Mouse (Mus musculus): ENCODE results near the gene Slc39a11. TPM values are rescaled to one million over a fixed set of nuclear protein-coding genes. Genes with fewer than 3 reads are reported as not detected.

Gene Slc39a11
- polyA plus RNA-seq, 1 experiment from 2014 or later = 23.5 TPM

GRCm38 (mm10) chr11:113253169-113253568, 396.7 kb downstream of the Slc39a11 start:
- Histone ChIP-seq H3K4me1 (ENCODE audit: control insufficient read depth, insufficient read depth, low read length) (no peaks in the 10 kb centered on the region), H3K36me3 (ENCODE audit: control insufficient read depth, insufficient read depth, low read length) (no peaks in the 10 kb centered on the region), H3K27me3 (ENCODE audit: control insufficient read depth, insufficient read depth, low read length) (no peaks in the 10 kb centered on the region), H3K9ac (replicated peaks; ENCODE audit: low read depth, low read length) (no peak overlapping the region), H3K27ac (ENCODE audit: low read depth, low read length) (no peak overlapping the region), H3K9me3 (ENCODE audit: control insufficient read depth, low read length) (no peaks in the 10 kb centered on the region), H3K4me2 (ENCODE audit: low read depth, low read length) (no peak overlapping the region), H3K4me3 (ENCODE audit: low read depth, low read length) (no peak overlapping the region)
- no peak for ATAC-seq (ENCODE audit: low read depth)
- WGBS = 91% methylated on average over 4 of the region's 4 CpGs

GRCm38 (mm10) chr11:113251172-113251571, 398.7 kb downstream of the Slc39a11 start:
- Histone ChIP-seq H3K4me2 (ENCODE audit: low read depth, low read length) (no peak overlapping the region), H3K9me3 (ENCODE audit: control insufficient read depth, low read length) (no peaks in the 10 kb centered on the region), H3K27me3 (ENCODE audit: control insufficient read depth, insufficient read depth, low read length) (no peaks in the 10 kb centered on the region), H3K9ac (replicated peaks; ENCODE audit: low read depth, low read length) (no peak overlapping the region), H3K27ac (ENCODE audit: low read depth, low read length) (no peak overlapping the region), H3K4me3 (ENCODE audit: low read depth, low read length) (no peak overlapping the region), H3K36me3 (ENCODE audit: control insufficient read depth, insufficient read depth, low read length) (no peaks in the 10 kb centered on the region), H3K4me1 (ENCODE audit: control insufficient read depth, insufficient read depth, low read length) (no peaks in the 10 kb centered on the region)
- 93% methylated on average over 7 of the region's 7 CpGs for WGBS
- no peak for ATAC-seq (ENCODE audit: low read depth)

- no peak overlapping the region for H3K4me2 ChIP-seq (ENCODE audit: low read depth, low read length)
- WGBS = 78% methylated on average over 9 of the region's 9 CpGs
- H3K4me3 ChIP-seq (ENCODE audit: low read depth, low read length) = no peak overlapping the region
- no peak overlapping the region for H3K9ac ChIP-seq (replicated peaks; ENCODE audit: low read depth, low read length)
- no peaks in the 10 kb centered on the region for H3K9me3 ChIP-seq (ENCODE audit: control insufficient read depth, low read length)
- ATAC-seq (ENCODE audit: low read depth) = no peak
- no peaks in the 10 kb centered on the region for H3K4me1 ChIP-seq (ENCODE audit: control insufficient read depth, insufficient read depth, low read length)
- H3K27ac ChIP-seq (ENCODE audit: low read depth, low read length) = no peak overlapping the region
- no peaks in the 10 kb centered on the region for H3K36me3 ChIP-seq (ENCODE audit: control insufficient read depth, insufficient read depth, low read length)
- H3K27me3 ChIP-seq (ENCODE audit: control insufficient read depth, insufficient read depth, low read length) = no peaks in the 10 kb centered on the region
Measured at GRCm38 (mm10) chr11:113246475-113246874, 403.4 kb downstream of the Slc39a11 start.

- no peak overlapping the region for H3K9ac ChIP-seq (replicated peaks; ENCODE audit: low read depth, low read length)
- no peaks in the 10 kb centered on the region for H3K27me3 ChIP-seq (ENCODE audit: control insufficient read depth, insufficient read depth, low read length)
- H3K4me1 ChIP-seq (ENCODE audit: control insufficient read depth, insufficient read depth, low read length) = no peaks in the 10 kb centered on the region
- H3K4me2 ChIP-seq (ENCODE audit: low read depth, low read length) = no peak overlapping the region
- ATAC-seq (ENCODE audit: low read depth) = no peak
- no peaks in the 10 kb centered on the region for H3K9me3 ChIP-seq (ENCODE audit: control insufficient read depth, low read length)
- no peak overlapping the region for H3K4me3 ChIP-seq (ENCODE audit: low read depth, low read length)
- no peak overlapping the region for H3K27ac ChIP-seq (ENCODE audit: low read depth, low read length)
- no peaks in the 10 kb centered on the region for H3K36me3 ChIP-seq (ENCODE audit: control insufficient read depth, insufficient read depth, low read length)
- 67% methylated on average over 10 of the region's 10 CpGs for WGBS
Measured at GRCm38 (mm10) chr11:113245666-113246065, 404.2 kb downstream of the Slc39a11 start.

GRCm38 (mm10) chr11:113234432-113234831, 415.4 kb downstream of the Slc39a11 start:
- Histone ChIP-seq H3K27ac (ENCODE audit: low read depth, low read length) (no peak overlapping the region), H3K27me3 (ENCODE audit: control insufficient read depth, insufficient read depth, low read length) (no peaks in the 10 kb centered on the region), H3K36me3 (ENCODE audit: control insufficient read depth, insufficient read depth, low read length) (no peaks in the 10 kb centered on the region), H3K4me1 (ENCODE audit: control insufficient read depth, insufficient read depth, low read length) (peaks cover 7% of the 10 kb centered on the region), H3K4me3 (ENCODE audit: low read depth, low read length) (no peak overlapping the region), H3K4me2 (ENCODE audit: low read depth, low read length) (no peak overlapping the region), H3K9ac (replicated peaks; ENCODE audit: low read depth, low read length) (no peak overlapping the region), H3K9me3 (ENCODE audit: control insufficient read depth, low read length) (no peaks in the 10 kb centered on the region)
- 92% methylated on average over 2 of the region's 2 CpGs for WGBS
- ATAC-seq (ENCODE audit: low read depth) = no peak

- Histone ChIP-seq H3K27ac (ENCODE audit: low read depth, low read length) (no peak overlapping the region), H3K4me2 (ENCODE audit: low read depth, low read length) (no peak overlapping the region), H3K27me3 (ENCODE audit: control insufficient read depth, insufficient read depth, low read length) (no peaks in the 10 kb centered on the region), H3K4me1 (ENCODE audit: control insufficient read depth, insufficient read depth, low read length) (peaks cover 7% of the 10 kb centered on the region), H3K9me3 (ENCODE audit: control insufficient read depth, low read length) (no peaks in the 10 kb centered on the region), H3K9ac (replicated peaks; ENCODE audit: low read depth, low read length) (no peak overlapping the region), H3K4me3 (ENCODE audit: low read depth, low read length) (no peak overlapping the region), H3K36me3 (ENCODE audit: control insufficient read depth, insufficient read depth, low read length) (no peaks in the 10 kb centered on the region)
- no peak for ATAC-seq (ENCODE audit: low read depth)
- 8% methylated on average over 6 of the region's 6 CpGs for WGBS
Measured at GRCm38 (mm10) chr11:113232049-113232448, 417.8 kb downstream of the Slc39a11 start.

GRCm38 (mm10) chr11:113230410-113231132, 419.3 kb downstream of the Slc39a11 start:
- Histone ChIP-seq H3K4me2 (ENCODE audit: low read depth, low read length) (no peak overlapping the region), H3K27ac (ENCODE audit: low read depth, low read length) (no peak overlapping the region), H3K27me3 (ENCODE audit: control insufficient read depth, insufficient read depth, low read length) (no peaks in the 10 kb centered on the region), H3K4me1 (ENCODE audit: control insufficient read depth, insufficient read depth, low read length) (peaks cover 7% of the 10 kb centered on the region), H3K36me3 (ENCODE audit: control insufficient read depth, insufficient read depth, low read length) (no peaks in the 10 kb centered on the region), H3K9me3 (ENCODE audit: control insufficient read depth, low read length) (no peaks in the 10 kb centered on the region), H3K9ac (replicated peaks; ENCODE audit: low read depth, low read length) (no peak overlapping the region), H3K4me3 (ENCODE audit: low read depth, low read length) (no peak overlapping the region)
- ATAC-seq (ENCODE audit: low read depth) = peak; percentile 63; the same call in 1 of the 2 replicates
- WGBS = 12% methylated on average over 6 of the region's 6 CpGs

GRCm38 (mm10) chr11:113225748-113226147, 424.1 kb downstream of the Slc39a11 start:
- 26% methylated on average over 3 of the region's 3 CpGs for WGBS

GRCm38 (mm10) chr11:113223756-113224323, 426.0 kb downstream of the Slc39a11 start:
- Histone ChIP-seq H3K36me3 (ENCODE audit: control insufficient read depth, insufficient read depth, low read length) (no peaks in the 10 kb centered on the region), H3K4me1 (ENCODE audit: control insufficient read depth, insufficient read depth, low read length) (peaks cover 16% of the 10 kb centered on the region; the same call in 1 of the 2 replicates), H3K4me2 (ENCODE audit: low read depth, low read length) (no peak overlapping the region), H3K27me3 (ENCODE audit: control insufficient read depth, insufficient read depth, low read length) (no peaks in the 10 kb centered on the region), H3K27ac (ENCODE audit: low read depth, low read length) (no peak overlapping the region), H3K9me3 (ENCODE audit: control insufficient read depth, low read length) (no peaks in the 10 kb centered on the region), H3K4me3 (ENCODE audit: low read depth, low read length) (no peak overlapping the region), H3K9ac (replicated peaks; ENCODE audit: low read depth, low read length) (no peak overlapping the region)
- ATAC-seq (ENCODE audit: low read depth) = peak; percentile 54; the same call in 1 of the 2 replicates
- 4% methylated on average over 4 of the region's 4 CpGs for WGBS

More at GRCm38 (mm10) chr11:113225748-113226147, 424.1 kb downstream of the Slc39a11 start:
- Histone ChIP-seq H3K27me3 (ENCODE audit: control insufficient read depth, insufficient read depth, low read length) (no peaks in the 10 kb centered on the region), H3K9ac (replicated peaks; ENCODE audit: low read depth, low read length) (no peak overlapping the region), H3K9me3 (ENCODE audit: control insufficient read depth, low read length) (no peaks in the 10 kb centered on the region), H3K36me3 (ENCODE audit: control insufficient read depth, insufficient read depth, low read length) (no peaks in the 10 kb centered on the region), H3K4me3 (ENCODE audit: low read depth, low read length) (no peak overlapping the region), H3K27ac (ENCODE audit: low read depth, low read length) (no peak overlapping the region), H3K4me2 (ENCODE audit: low read depth, low read length) (no peak overlapping the region), H3K4me1 (ENCODE audit: control insufficient read depth, insufficient read depth, low read length) (peaks cover 16% of the 10 kb centered on the region; the same call in 1 of the 2 replicates)
- ATAC-seq (ENCODE audit: low read depth) = no peak

All from neural tube, embryonic 14.5 days (tissue).